Mouse (Mus musculus): ENCODE results near the gene Atn1.

- no peak for TF ChIP-seq CTCF (IDR thresholded peaks at IDR 0.05; ENCODE audit: low read depth)
- no peak for TF ChIP-seq EP300 (IDR thresholded peaks at IDR 0.05; ENCODE audit: low read depth)
These were observed 5.9 kb downstream of the Atn1 start for GRCm38 (mm10) chr6:124750405-124750804.

All from liver, postnatal 0 days (tissue).